Mouse (Mus musculus): Measurements from ENCODE around the gene Lman1l. TPM values are rescaled to one million over a fixed set of nuclear protein-coding genes. Genes with fewer than 3 reads are reported as not detected.

Gene Lman1l
- polyA plus RNA-seq, 1 experiment from 2014 or later = not detected

GRCm38 (mm10) chr9:57562896-57563372, 57.6 kb downstream of the Lman1l start:
- Histone ChIP-seq H3K4me3 (ENCODE audit: low read depth, low read length) (no peak overlapping the region), H3K27ac (replicated peaks; ENCODE audit: low read depth, low read length) (no peak overlapping the region), H3K4me1 (ENCODE audit: control insufficient read depth, insufficient read depth, low read length) (no peaks in the 10 kb centered on the region), H3K36me3 (replicated peaks; ENCODE audit: control insufficient read depth, insufficient read depth, low read depth, low read length) (no peaks in the 10 kb centered on the region), H3K9me3 (replicated peaks; ENCODE audit: control insufficient read depth, low read length) (no peaks in the 10 kb centered on the region), H3K27me3 (ENCODE audit: control insufficient read depth, insufficient read depth, low read length) (no peaks in the 10 kb centered on the region), H3K4me2 (ENCODE audit: low read depth, low read length) (no peak overlapping the region), H3K9ac (replicated peaks; ENCODE audit: low read length) (no peak overlapping the region)
- DNase-seq (ENCODE audit: low spot score) (no peak), ATAC-seq (replicated peaks; ENCODE audit: insufficient number of reproducible peaks, low FRiP score, low TSS enrichment, low read depth) (no peak)
- WGBS = 82% methylated on average over 4 of the region's 4 CpGs

DNA sequence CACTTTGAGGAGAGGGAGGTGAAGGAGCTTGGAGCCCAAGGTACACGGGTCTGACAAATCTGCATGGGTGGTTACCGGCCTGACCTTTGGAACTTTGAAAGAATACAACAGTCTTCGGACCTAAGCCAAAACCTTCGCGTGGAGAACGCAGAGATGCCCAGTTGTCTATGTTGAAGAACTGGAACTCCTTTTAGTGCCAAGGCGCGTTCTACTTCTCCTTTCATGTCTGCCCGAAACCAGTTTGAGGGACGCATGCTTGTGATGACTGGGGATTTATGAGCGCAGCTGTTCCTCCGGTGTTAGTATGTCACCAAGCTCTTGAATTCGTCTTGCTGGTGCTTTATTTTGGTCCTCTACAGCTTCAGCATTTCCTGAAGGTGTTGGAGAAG, 58.9 kb downstream of the Lman1l start:
- H3K4me2 ChIP-seq (ENCODE audit: low read depth, low read length) = peak overlapping the region; percentile 63
- ATAC-seq (replicated peaks; ENCODE audit: insufficient number of reproducible peaks, low FRiP score, low TSS enrichment, low read depth) (no peak), DNase-seq (ENCODE audit: low spot score) (no peak)
- H3K36me3 ChIP-seq (replicated peaks; ENCODE audit: control insufficient read depth, insufficient read depth, low read depth, low read length) = no peaks in the 10 kb centered on the region
- no peaks in the 10 kb centered on the region for H3K9me3 ChIP-seq (replicated peaks; ENCODE audit: control insufficient read depth, low read length)
- 80% methylated on average over 13 of the region's 13 CpGs for WGBS
- H3K9ac ChIP-seq (replicated peaks; ENCODE audit: low read length) = peak overlapping the region; percentile 65; the same call in 1 of the 2 replicates
- H3K4me1 ChIP-seq (ENCODE audit: control insufficient read depth, insufficient read depth, low read length) = no peaks in the 10 kb centered on the region
- H3K4me3 ChIP-seq (ENCODE audit: low read depth, low read length) = peak overlapping the region; percentile 63
- H3K27ac ChIP-seq (replicated peaks; ENCODE audit: low read depth, low read length) = no peak overlapping the region
- no peaks in the 10 kb centered on the region for H3K27me3 ChIP-seq (ENCODE audit: control insufficient read depth, insufficient read depth, low read length)

DNA sequence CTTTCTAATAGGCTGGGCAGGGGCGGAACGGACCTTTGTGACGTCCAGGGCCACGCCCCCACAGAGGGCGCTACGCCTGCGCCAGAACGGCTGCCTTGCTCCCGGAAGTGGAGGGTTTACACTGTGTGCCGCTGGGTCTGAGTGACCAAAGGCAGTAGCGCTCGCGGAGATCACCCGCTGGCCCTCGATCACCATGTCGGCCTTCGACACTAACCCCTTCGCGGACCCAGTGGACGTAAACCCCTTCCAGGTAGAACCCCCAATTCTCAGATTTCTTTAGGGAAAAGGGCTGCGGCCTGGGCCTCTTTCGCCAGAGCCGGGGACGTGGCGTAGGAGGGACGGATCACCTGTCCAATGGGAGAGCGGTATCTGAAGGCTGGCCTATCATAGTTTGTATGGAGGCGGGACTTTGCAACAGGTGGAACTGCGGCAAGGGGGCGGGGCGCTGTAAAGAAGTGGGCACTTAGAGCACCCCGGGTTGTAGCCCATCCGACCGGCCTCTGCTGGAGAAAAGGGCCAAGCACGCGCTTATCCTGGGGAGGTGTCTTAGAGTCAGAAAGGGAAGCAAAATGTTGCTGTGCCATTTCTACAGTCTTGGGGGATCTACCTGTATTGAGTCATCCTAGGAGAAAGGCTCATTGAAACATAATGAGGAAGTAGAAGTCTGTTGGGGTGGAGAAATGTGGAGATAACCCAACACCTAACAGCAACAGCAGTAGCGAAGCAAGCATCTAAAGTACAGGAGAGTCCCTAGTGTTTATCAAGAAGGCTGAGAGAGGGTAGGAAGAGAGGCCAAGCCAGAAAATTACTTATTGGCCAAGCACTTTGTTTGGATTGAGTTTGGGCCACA, 59.5 kb downstream of the Lman1l start, which contains the start of gene Scamp2:
Scamp2 (plus strand) TSS at position 83 of the 850 bp plus-strand sequence.
- peak within 1 kb of the TSS; percentile 65; the same call in 1 of the 2 replicates for H3K9ac ChIP-seq (replicated peaks; ENCODE audit: low read length)
- peak within 1 kb of the TSS; percentile 63 for H3K4me2 ChIP-seq (ENCODE audit: low read depth, low read length)
- H3K27ac ChIP-seq (replicated peaks; ENCODE audit: low read depth, low read length) = no peak within 1 kb of the TSS
- H3K4me3 ChIP-seq (ENCODE audit: low read depth, low read length) = peak within 1 kb of the TSS; percentile 63
- peak; percentile 95 for DNase-seq (ENCODE audit: low spot score)
- no peaks in the 10 kb centered on the region for H3K9me3 ChIP-seq (replicated peaks; ENCODE audit: control insufficient read depth, low read length)
- WGBS = 1% methylated on average over 37 of the region's 37 CpGs
- peak; percentile 99 for ATAC-seq (replicated peaks; ENCODE audit: insufficient number of reproducible peaks, low FRiP score, low TSS enrichment, low read depth)
- H3K27me3 ChIP-seq (ENCODE audit: control insufficient read depth, insufficient read depth, low read length) = no peaks in the 10 kb centered on the region
- no peaks in the 10 kb centered on the region for H3K4me1 ChIP-seq (ENCODE audit: control insufficient read depth, insufficient read depth, low read length)
- H3K36me3 ChIP-seq (replicated peaks; ENCODE audit: control insufficient read depth, insufficient read depth, low read depth, low read length) = no peaks in the 10 kb centered on the region

DNA sequence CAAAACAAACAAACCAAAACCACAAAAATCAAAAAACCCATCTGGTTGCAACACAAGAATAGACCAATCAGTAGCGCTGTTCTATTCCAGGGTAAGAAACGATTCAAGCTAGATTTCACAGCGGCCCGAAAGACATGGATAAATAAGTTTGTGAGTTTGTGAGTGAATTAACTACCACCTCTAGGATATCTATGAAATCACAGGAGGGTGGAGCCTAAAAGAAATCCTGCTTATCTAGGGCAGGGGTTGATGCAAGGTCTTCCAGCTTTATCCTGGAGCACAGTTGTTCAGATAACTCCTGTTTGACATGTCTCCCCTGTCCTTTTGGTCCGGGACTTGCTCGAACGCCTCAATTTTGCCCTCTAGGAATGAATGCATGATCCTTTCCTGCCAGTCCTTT, 60.3 kb downstream of the Lman1l start:
- 30% methylated on average over 7 of the region's 7 CpGs for WGBS
- no peak for DNase-seq (ENCODE audit: low spot score)
- no peak for ATAC-seq (replicated peaks; ENCODE audit: insufficient number of reproducible peaks, low FRiP score, low TSS enrichment, low read depth)
- Histone ChIP-seq H3K9ac (replicated peaks; ENCODE audit: low read length) (peak overlapping the region; percentile 23; the same call in 1 of the 2 replicates), H3K27me3 (ENCODE audit: control insufficient read depth, insufficient read depth, low read length) (no peaks in the 10 kb centered on the region), H3K4me1 (ENCODE audit: control insufficient read depth, insufficient read depth, low read length) (no peaks in the 10 kb centered on the region), H3K9me3 (replicated peaks; ENCODE audit: control insufficient read depth, low read length) (no peaks in the 10 kb centered on the region), H3K4me3 (ENCODE audit: low read depth, low read length) (peak overlapping the region; percentile 63), H3K4me2 (ENCODE audit: low read depth, low read length) (peak overlapping the region; percentile 46), H3K27ac (replicated peaks; ENCODE audit: low read depth, low read length) (no peak overlapping the region), H3K36me3 (replicated peaks; ENCODE audit: control insufficient read depth, insufficient read depth, low read depth, low read length) (no peaks in the 10 kb centered on the region)

- no peaks in the 10 kb centered on the region for H3K4me1 ChIP-seq (ENCODE audit: control insufficient read depth, insufficient read depth, low read length)
- H3K9ac ChIP-seq (replicated peaks; ENCODE audit: low read length) = no peak overlapping the region
- DNase-seq (ENCODE audit: low spot score) (no peak), ATAC-seq (replicated peaks; ENCODE audit: insufficient number of reproducible peaks, low FRiP score, low TSS enrichment, low read depth) (no peak)
- no peaks in the 10 kb centered on the region for H3K36me3 ChIP-seq (replicated peaks; ENCODE audit: control insufficient read depth, insufficient read depth, low read depth, low read length)
- 77% methylated on average over 2 of the region's 2 CpGs for WGBS
- no peak overlapping the region for H3K4me2 ChIP-seq (ENCODE audit: low read depth, low read length)
- H3K27ac ChIP-seq (replicated peaks; ENCODE audit: low read depth, low read length) = no peak overlapping the region
- H3K4me3 ChIP-seq (ENCODE audit: low read depth, low read length) = no peak overlapping the region
- no peaks in the 10 kb centered on the region for H3K9me3 ChIP-seq (replicated peaks; ENCODE audit: control insufficient read depth, low read length)
- H3K27me3 ChIP-seq (ENCODE audit: control insufficient read depth, insufficient read depth, low read length) = no peaks in the 10 kb centered on the region
Observed at GRCm38 (mm10) chr9:57559568-57559967, 61.0 kb downstream of the Lman1l start.

GRCm38 (mm10) chr9:57558625-57559024, 61.9 kb downstream of the Lman1l start:
- no peaks in the 10 kb centered on the region for H3K27me3 ChIP-seq (ENCODE audit: control insufficient read depth, insufficient read depth, low read length)
- H3K4me2 ChIP-seq (ENCODE audit: low read depth, low read length) = no peak overlapping the region
- no peak overlapping the region for H3K4me3 ChIP-seq (ENCODE audit: low read depth, low read length)
- H3K9ac ChIP-seq (replicated peaks; ENCODE audit: low read length) = no peak overlapping the region
- H3K36me3 ChIP-seq (replicated peaks; ENCODE audit: control insufficient read depth, insufficient read depth, low read depth, low read length) = no peaks in the 10 kb centered on the region
- H3K27ac ChIP-seq (replicated peaks; ENCODE audit: low read depth, low read length) = no peak overlapping the region
- ATAC-seq (replicated peaks; ENCODE audit: insufficient number of reproducible peaks, low FRiP score, low TSS enrichment, low read depth) (no peak), DNase-seq (ENCODE audit: low spot score) (no peak)
- H3K9me3 ChIP-seq (replicated peaks; ENCODE audit: control insufficient read depth, low read length) = no peaks in the 10 kb centered on the region
- no peaks in the 10 kb centered on the region for H3K4me1 ChIP-seq (ENCODE audit: control insufficient read depth, insufficient read depth, low read length)
- 83% methylated on average over 4 of the region's 4 CpGs for WGBS

DNA sequence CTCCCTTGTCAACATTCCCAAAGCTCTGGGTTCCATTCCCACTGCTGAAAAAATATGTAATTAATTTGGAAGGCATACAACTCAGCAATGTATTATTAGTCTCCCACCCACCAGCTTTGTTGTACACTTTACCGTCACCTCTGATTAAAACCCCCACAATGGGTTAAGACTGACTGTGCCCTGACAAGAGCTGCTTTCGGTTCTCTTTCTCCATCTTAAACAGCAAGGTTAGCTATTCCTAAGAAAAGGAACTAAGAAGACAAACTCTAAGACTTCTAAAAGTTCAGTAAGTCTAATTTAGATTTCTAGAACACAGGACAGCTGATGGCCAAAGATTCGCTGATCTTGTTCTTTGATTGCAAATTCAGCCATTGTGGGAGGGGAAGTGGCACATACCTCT, 63.4 kb downstream of the Lman1l start:
- Histone ChIP-seq H3K9ac (replicated peaks; ENCODE audit: low read length) (no peak overlapping the region), H3K36me3 (replicated peaks; ENCODE audit: control insufficient read depth, insufficient read depth, low read depth, low read length) (no peaks in the 10 kb centered on the region), H3K9me3 (replicated peaks; ENCODE audit: control insufficient read depth, low read length) (no peaks in the 10 kb centered on the region), H3K27me3 (ENCODE audit: control insufficient read depth, insufficient read depth, low read length) (no peaks in the 10 kb centered on the region), H3K27ac (replicated peaks; ENCODE audit: low read depth, low read length) (no peak overlapping the region), H3K4me1 (ENCODE audit: control insufficient read depth, insufficient read depth, low read length) (no peaks in the 10 kb centered on the region), H3K4me3 (ENCODE audit: low read depth, low read length) (no peak overlapping the region), H3K4me2 (ENCODE audit: low read depth, low read length) (no peak overlapping the region)
- DNase-seq (ENCODE audit: low spot score) = no peak
- no peak for ATAC-seq (replicated peaks; ENCODE audit: insufficient number of reproducible peaks, low FRiP score, low TSS enrichment, low read depth)
- 70% methylated on average over 3 of the region's 3 CpGs for WGBS
